Mouse (Mus musculus) bone marrow, adult 2 months (tissue): ENCODE data around the gene Pnliprp1.

Source experiments
- CTCF ChIP-seq: fragments of 200-500 bp; IDR thresholded peaks from 2 replicates; pipeline ENCODE4 v1.5.1; 2011; ENCODE audit warnings: low read length, control low read depth; ENCODE audit not compliant: control insufficient read depth, insufficient read depth
- POLR2A ChIP-seq: fragments of 200-500 bp; IDR thresholded peaks from 2 replicates; pipeline ENCODE4 v1.6.1; 2011; ENCODE audit warnings: low read depth, mild to moderate bottlenecking, control low read depth, low read length, borderline replicate concordance; ENCODE audit not compliant: control insufficient read depth

DNA sequence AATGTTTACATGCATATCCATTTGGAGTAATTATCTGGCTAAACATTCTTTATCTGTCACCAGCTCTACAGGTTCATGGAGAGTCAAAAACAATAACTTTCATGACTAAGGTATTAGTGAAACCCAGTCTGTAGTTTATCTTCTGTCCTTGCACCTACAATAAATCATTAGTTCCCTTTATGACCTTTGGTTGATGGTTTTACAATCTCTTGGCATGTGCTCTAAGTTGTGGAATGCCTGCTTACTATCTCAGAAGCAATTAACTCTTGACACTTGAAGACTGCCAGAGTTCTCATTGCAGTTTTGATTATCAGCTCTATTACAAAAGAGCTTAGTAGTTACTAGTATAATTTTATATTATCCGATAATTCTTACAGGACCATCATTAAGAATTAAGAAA, 39.8 kb upstream of the Pnliprp1 start:
- TF ChIP-seq CTCF = no peak
- no peak for TF ChIP-seq POLR2A
